Mouse (Mus musculus) ovary, postnatal 14 days (tissue): ENCODE measurements around the gene Tnrc6c.
A peak's percentile ranks its signal among the peaks of the same experiment; 100 is the strongest.

ENCODE experiments used
- DNase-seq: peaks from one replicate; pipeline ENCODE4 v3.0.0; 2022; ENCODE audit warnings: low spot score

Gene Tnrc6c

DNA sequence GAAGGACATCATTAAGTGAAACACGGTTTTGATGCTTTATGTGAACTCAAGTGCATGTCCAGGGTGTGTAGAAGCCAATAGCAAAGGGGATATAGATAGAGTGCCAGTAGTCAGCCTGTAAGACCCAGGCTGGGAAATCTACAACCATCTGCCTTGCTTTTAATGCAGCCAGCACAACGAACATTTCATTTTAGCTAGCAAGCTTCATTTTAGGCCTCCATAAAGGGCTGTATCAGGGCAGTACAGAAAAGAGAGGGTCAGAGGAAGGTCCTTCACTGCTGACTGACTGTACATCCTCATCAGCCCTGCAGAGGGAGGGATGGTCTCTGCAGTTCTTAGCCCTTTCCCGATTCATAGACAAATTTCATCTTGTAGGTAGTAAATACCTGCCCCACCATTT is 23.0 kb downstream of the Tnrc6c start:
- DNase-seq: no peak

- DNase-seq: no peak
These were observed 23.5 kb downstream of the Tnrc6c start for GRCm38 (mm10) chr11:117677594-117677993.

DNA sequence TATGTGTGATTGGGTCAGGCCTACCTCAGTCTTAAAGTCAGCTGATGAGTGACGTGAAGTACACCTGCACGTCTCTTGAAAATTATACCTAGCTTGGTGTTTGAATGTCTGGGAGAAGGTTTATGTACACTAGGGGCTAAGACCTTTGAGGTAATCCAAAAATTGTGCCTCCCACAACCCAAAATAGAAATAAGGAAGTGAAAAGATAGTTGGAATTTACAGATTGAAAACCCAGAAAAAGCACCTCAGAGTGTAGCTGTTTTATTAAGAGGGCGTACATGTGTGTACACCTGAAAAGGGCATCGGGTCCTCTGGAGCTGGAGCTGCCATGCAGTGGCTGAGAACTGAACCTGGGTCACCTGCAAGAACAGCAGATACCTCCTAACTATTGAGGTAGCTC is 24.1 kb downstream of the Tnrc6c start:
- DNase-seq: no peak

GRCm38 (mm10) chr11:117678740-117679139 is 24.7 kb downstream of the Tnrc6c start:
- DNase-seq: no peak

- DNase-seq: no peak
These were observed 30.6 kb downstream of the Tnrc6c start for GRCm38 (mm10) chr11:117684640-117685039.

- no peak for DNase-seq
These were observed 31.4 kb downstream of the Tnrc6c start for GRCm38 (mm10) chr11:117685461-117685860.

- no peak for DNase-seq
These were observed 31.9 kb downstream of the Tnrc6c start for GRCm38 (mm10) chr11:117686021-117686420.

DNA sequence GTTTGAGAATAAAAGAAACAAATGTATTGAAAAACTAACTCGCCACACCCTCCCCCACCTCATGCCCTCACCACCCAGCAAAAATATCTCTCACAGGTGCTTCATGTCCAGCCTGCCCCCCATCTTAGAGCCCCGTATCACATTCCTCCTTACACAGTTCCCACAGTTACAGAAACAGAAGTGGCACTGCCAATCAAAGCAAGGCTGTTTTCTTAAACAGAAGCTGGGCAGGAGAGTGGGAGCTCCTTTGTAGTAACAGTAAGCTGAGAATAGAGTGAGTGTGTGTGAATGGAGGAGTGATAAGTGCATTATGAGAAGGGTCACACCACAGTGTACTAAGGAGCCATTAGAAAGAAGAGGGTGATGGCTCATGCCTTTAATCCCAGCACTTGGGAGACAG is 34.5 kb downstream of the Tnrc6c start:
- DNase-seq: no peak

DNA sequence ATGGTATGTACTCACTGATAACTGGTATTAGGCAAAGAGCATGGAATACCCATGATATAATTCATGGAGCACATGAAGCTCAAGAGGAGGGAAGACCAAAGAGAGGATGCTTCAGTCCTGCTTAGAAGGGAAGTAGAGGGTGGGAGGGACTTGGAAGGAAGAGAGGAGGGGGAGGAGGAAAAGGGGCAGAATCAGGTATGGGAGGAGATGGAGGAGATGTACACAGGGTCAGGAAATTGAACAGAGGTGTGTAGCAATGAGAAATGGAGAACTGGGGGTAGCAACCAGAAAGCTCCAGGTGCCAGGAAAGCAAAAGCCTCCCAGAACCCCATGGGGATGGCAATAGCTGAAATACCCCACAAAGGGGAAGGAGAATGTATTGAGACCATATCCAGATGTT is 37.2 kb downstream of the Tnrc6c start:
- DNase-seq: no peak

- DNase-seq: no peak
These were observed 40.0 kb downstream of the Tnrc6c start for GRCm38 (mm10) chr11:117694050-117694449.

- DNase-seq: no peak
These were observed 42.5 kb downstream of the Tnrc6c start for GRCm38 (mm10) chr11:117696585-117696984.

- no peak for DNase-seq
These were observed 46.8 kb downstream of the Tnrc6c start for GRCm38 (mm10) chr11:117700871-117701270.

GRCm38 (mm10) chr11:117706267-117706666 is 52.2 kb downstream of the Tnrc6c start:
- no peak for DNase-seq

- no peak for DNase-seq
These were observed 53.1 kb downstream of the Tnrc6c start for GRCm38 (mm10) chr11:117707238-117707637.

DNA sequence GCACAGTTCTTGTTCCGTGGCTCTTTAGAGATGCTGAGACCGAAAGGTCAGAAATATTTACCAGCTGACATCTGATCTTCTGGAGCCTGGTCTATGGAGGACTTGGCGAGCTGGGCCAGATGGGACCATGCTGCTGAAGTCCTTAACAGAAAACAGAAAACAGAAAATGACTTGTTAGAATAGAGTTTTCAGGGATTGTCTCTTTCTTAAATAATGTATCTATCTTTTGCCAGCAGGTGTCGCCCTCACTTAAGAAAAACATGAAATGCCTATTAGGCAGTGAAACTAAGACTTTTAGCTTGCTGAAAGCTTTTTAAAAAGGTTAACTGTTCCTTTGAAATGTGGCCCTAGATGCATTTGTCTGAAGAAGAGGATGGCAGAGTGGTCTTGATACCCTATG is 55.2 kb downstream of the Tnrc6c start:
- peak; percentile 56 for DNase-seq

DNA sequence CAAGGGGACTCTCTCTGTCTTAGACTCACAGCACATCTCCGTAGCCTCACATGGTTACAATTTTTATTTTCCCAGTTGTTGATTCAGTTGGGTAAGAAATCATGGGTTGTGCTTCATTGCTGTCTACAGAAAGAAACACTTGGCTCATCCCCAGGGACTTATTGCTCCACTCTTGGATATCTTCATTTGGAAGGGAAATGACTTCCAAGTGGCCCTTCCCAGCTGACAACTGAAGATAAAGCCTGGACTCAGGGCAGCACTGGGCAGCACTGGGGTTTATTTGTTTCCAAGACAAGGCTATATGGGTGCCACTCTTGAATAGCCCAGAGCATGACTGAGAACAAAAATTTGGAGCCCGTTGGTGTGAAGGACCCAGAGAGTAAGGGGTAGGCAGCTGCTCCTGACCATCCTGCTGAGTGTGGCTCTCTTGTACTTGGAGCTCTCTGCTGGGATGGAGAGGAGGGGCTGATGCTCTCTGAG is 56.8 kb downstream of the Tnrc6c start:
- DNase-seq: peak; percentile 9

GRCm38 (mm10) chr11:117712065-117712464 is 58.0 kb downstream of the Tnrc6c start:
- DNase-seq: no peak

- DNase-seq: no peak
These were observed 59.3 kb downstream of the Tnrc6c start for GRCm38 (mm10) chr11:117713375-117713774.

DNA sequence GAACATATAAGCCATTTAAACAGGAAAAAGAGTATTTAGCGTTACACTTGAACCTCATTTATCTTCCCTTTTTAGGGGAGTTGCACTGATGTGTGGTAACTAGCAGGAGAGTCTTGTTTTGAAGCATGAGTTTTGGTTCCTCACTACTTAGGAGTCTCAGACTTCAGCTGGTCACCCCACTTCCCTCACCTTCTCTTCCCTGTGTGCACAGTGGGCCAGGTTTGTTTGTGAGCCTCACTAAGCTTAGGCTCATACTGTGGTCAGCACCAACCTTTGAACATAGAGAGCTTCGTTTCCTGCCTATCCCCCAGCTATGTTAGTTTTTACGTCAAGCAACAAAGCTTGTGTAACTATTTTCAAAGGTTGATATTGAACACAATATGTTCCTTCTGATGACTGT is 64.7 kb downstream of the Tnrc6c start:
- no peak for DNase-seq

DNA sequence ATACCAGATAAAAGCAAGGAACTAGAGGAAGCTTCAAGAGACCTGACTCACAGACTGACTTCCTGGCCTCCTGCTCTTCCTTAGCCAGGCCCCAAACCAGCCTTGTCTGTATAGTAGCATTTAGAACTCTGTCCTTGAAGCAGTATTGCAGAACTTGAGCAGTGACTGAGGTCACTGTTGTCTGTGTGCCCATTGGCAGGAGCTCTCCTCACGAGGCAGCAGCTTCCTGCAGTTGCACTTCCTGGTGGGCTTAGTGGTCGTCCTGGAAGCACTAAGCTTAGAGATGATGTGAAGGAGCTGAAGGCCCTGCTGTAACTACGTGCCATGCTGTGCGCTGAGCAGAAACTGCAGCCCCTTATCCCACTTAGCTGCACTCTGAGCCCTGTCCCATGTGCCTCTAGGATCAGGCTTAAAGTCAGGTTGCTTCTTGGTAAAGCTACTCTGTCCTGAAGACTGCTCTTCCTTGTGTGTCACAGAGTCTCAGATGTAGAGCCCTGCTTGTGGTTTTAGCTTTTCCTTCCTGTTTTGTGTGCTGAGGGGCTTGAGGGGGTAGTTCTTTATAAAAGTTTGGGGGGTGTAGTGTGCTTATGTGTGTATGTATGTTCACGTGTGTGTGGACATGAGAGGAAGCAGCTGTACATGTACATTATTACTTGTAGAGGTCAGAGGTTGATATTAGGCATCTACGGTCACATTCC is 70.7 kb downstream of the Tnrc6c start:
- DNase-seq: no peak

DNA sequence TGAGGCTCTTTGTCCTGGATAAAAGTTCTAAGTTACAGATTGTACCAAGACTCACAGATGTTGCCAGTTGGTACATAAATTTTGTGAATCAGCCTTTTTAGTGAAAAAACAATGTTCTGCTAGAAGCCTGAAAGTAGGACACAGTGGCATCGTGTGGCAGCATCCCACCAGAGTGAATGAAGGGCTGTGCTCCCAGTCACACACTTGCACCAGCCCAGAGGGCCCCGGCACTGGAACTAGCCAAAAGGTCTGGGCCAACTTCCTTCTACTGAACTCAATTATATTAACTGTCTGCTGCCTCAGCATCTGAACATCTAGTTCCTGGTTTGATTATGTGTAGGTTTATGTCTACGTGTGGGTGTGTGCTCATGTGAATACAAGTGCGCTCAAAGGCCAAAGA is 72.9 kb downstream of the Tnrc6c start:
- no peak for DNase-seq

GRCm38 (mm10) chr11:117728245-117728644 is 74.2 kb downstream of the Tnrc6c start:
- no peak for DNase-seq

DNA sequence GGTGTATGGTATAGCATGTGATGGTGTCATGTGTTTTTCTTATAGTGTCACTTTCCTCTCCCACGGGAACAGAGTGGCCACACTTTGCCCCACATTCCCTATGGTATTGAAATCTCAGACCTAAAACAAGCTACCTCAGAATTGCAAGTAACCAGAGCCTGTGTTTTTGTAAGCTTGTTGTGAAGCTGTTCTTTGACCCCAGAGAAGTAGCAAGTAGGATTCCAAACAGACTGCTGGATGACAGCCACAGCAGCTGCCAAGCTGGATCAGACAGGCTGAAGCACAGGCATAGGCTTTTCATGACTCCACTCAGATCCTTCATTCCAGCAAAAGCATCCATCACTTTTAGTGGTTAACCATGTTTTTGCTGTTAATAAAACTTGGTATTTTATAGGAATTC is 74.8 kb downstream of the Tnrc6c start:
- peak; percentile 27 for DNase-seq

GRCm38 (mm10) chr11:117729341-117729740 is 75.3 kb downstream of the Tnrc6c start:
- DNase-seq: no peak
